Mouse (Mus musculus): Measurements from ENCODE around the gene Tmco1. TPM values are rescaled to one million over a fixed set of nuclear protein-coding genes. Genes with fewer than 3 reads are reported as not detected.

Gene Tmco1
- polyA plus RNA-seq, 1 experiment, result 43.7 TPM

DNA sequence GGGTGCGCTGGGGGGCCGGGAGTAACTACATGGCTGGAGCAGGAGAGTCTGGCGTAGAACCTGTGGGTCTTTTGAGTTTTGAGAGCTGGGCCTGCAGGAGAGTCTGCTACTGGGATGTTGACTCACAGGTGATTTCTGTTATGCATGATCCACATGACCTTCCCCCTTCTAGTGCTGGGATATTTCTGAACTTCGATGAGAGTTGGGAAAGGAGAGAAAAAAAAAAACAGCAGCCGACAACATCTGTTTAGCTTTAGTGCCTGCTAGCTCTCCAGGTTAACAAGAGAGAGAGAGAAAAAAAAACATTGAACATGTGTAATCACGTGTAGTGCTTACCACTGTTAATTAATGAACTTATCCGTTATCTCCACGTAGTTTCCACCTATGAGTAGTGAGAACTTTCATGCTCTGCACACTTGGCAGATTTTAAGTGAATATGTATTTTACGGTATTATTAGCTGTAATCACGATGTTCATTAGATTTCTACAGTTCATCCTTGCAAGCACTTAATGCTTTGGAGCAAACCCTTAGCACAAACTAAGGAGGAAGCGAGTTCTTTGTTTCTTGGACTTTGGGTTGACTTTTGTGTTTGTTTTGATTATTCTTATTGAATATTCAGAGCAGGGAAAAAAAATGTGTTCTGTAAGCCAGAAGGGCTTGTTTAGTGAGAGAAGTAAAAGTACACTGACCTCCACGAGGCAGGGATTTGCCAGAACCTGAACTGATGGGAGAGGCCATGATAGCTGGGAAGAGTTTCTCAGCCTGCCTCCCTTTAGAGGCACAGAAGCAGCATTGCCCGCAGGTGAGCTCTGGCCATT lies 42.6 kb downstream of the Tmco1 start:
- peaks cover 22% of the 10 kb centered on the region for H3K36me3 ChIP-seq (ENCODE audit: control insufficient read depth, insufficient read depth, low read length, poor library complexity, severe bottlenecking)
- peak overlapping the region; percentile 76 for H3K9ac ChIP-seq (ENCODE audit: low read depth, poor library complexity, severe bottlenecking)
- H3K27me3 ChIP-seq (ENCODE audit: control insufficient read depth, insufficient read depth, low read length, poor library complexity, severe bottlenecking), result no peaks in the 10 kb centered on the region
- no peak overlapping the region for H3K27ac ChIP-seq (ENCODE audit: insufficient read depth, low read length)
- no peaks in the 10 kb centered on the region for H3K4me1 ChIP-seq (ENCODE audit: control insufficient read depth, insufficient read depth, low read length)
- no peak for TF ChIP-seq CTCF (IDR thresholded peaks at IDR 0.05; ENCODE audit: low read depth, low read length)
- no peak for TF ChIP-seq POLR2A (IDR thresholded peaks at IDR 0.05; ENCODE audit: insufficient read depth, low read length)
- TF ChIP-seq EP300 (IDR thresholded peaks at IDR 0.05; ENCODE audit: insufficient read depth, low read depth, low read length), result no peak
- H3K4me3 ChIP-seq (ENCODE audit: low read depth, low read length), result peak overlapping the region; percentile 73
- no peaks in the 10 kb centered on the region for H3K9me3 ChIP-seq (replicated peaks; ENCODE audit: control insufficient read depth, insufficient read depth, low read length, poor library complexity, severe bottlenecking)

DNA sequence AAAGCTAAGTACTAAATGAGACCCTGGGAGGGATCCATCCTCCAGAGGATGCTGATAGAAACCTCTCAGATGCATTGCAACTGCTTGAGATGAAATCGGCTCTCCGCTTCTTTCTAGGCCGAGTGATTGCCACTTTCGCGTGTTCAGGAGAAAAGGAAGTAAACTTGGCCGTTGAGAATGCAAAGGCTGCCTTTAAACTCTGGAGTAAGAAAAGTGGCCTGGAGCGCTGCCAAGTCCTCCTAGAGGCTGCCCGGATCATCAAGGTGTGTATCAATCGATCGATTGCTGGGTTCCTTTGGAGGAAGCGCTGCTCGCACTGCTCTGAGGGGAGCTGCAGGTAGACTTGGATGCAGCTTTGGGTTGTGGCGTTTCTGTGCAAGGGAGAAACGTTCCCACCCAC lies 44.2 kb downstream of the Tmco1 start:
- Histone ChIP-seq H3K9ac (ENCODE audit: low read depth, poor library complexity, severe bottlenecking) (no peak overlapping the region), H3K27ac (ENCODE audit: insufficient read depth, low read length) (no peak overlapping the region), H3K27me3 (ENCODE audit: control insufficient read depth, insufficient read depth, low read length, poor library complexity, severe bottlenecking) (no peaks in the 10 kb centered on the region), H3K4me3 (ENCODE audit: low read depth, low read length) (no peak overlapping the region), H3K4me1 (ENCODE audit: control insufficient read depth, insufficient read depth, low read length) (no peaks in the 10 kb centered on the region), H3K36me3 (ENCODE audit: control insufficient read depth, insufficient read depth, low read length, poor library complexity, severe bottlenecking) (peaks cover 37% of the 10 kb centered on the region), H3K9me3 (replicated peaks; ENCODE audit: control insufficient read depth, insufficient read depth, low read length, poor library complexity, severe bottlenecking) (no peaks in the 10 kb centered on the region)
- TF ChIP-seq EP300 (IDR thresholded peaks at IDR 0.05; ENCODE audit: insufficient read depth, low read depth, low read length), result no peak
- TF ChIP-seq POLR2A (IDR thresholded peaks at IDR 0.05; ENCODE audit: insufficient read depth, low read length), result no peak
- TF ChIP-seq CTCF (IDR thresholded peaks at IDR 0.05; ENCODE audit: low read depth, low read length), result no peak

DNA sequence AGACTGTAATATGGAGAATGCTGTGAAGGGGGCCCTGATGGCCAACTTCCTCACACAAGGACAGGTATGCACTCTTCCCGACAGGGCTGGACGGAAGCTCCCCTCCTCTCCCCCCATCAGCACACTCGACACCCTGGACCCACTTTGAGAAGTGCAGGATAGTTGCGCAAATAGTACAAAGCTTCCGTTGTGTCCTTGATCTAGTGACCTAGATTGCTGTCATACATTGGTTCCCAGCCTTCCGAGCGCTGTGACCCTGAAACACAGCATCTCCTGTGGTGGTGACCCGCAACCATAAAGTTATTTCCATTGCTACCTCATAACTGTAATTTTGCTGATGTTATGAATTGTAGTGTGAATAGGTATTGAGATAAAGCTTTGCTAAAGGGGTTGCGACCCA lies 49.2 kb downstream of the Tmco1 start:
- H3K4me1 ChIP-seq (ENCODE audit: control insufficient read depth, insufficient read depth, low read length), result no peaks in the 10 kb centered on the region
- TF ChIP-seq EP300 (IDR thresholded peaks at IDR 0.05; ENCODE audit: insufficient read depth, low read depth, low read length) (no peak), CTCF (IDR thresholded peaks at IDR 0.05; ENCODE audit: low read depth, low read length) (no peak), POLR2A (IDR thresholded peaks at IDR 0.05; ENCODE audit: insufficient read depth, low read length) (no peak)
- H3K27me3 ChIP-seq (ENCODE audit: control insufficient read depth, insufficient read depth, low read length, poor library complexity, severe bottlenecking), result no peaks in the 10 kb centered on the region
- peaks cover 65% of the 10 kb centered on the region for H3K36me3 ChIP-seq (ENCODE audit: control insufficient read depth, insufficient read depth, low read length, poor library complexity, severe bottlenecking)
- H3K9ac ChIP-seq (ENCODE audit: low read depth, poor library complexity, severe bottlenecking), result no peak overlapping the region
- H3K9me3 ChIP-seq (replicated peaks; ENCODE audit: control insufficient read depth, insufficient read depth, low read length, poor library complexity, severe bottlenecking), result no peaks in the 10 kb centered on the region
- no peak overlapping the region for H3K27ac ChIP-seq (ENCODE audit: insufficient read depth, low read length)
- H3K4me3 ChIP-seq (ENCODE audit: low read depth, low read length), result no peak overlapping the region

DNA sequence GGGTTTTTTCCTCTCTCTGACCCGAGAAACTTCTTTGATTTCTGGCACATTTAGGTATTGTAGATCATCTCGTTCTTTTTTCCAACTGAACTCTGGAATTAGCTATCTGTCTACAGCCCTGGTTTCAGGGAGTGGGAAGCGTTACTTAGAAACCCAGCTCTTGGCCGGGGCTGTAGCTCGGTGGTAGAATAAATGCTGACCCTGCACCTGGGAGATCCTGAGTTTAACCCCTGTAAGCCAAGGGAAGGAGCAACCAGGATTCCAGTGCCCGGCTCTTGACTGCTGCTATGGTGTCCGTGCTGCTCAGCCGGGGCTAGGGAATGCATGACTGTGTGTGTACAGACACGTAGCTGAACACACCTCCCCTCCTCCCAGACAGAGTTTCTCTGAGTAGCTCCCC lies 50.6 kb downstream of the Tmco1 start:
- no peak for TF ChIP-seq POLR2A (IDR thresholded peaks at IDR 0.05; ENCODE audit: insufficient read depth, low read length)
- TF ChIP-seq EP300 (IDR thresholded peaks at IDR 0.05; ENCODE audit: insufficient read depth, low read depth, low read length), result no peak
- no peak for TF ChIP-seq CTCF (IDR thresholded peaks at IDR 0.05; ENCODE audit: low read depth, low read length)
- H3K9me3 ChIP-seq (replicated peaks; ENCODE audit: control insufficient read depth, insufficient read depth, low read length, poor library complexity, severe bottlenecking), result no peaks in the 10 kb centered on the region
- peaks cover 71% of the 10 kb centered on the region for H3K36me3 ChIP-seq (ENCODE audit: control insufficient read depth, insufficient read depth, low read length, poor library complexity, severe bottlenecking)
- H3K27ac ChIP-seq (ENCODE audit: insufficient read depth, low read length), result no peak overlapping the region
- H3K9ac ChIP-seq (ENCODE audit: low read depth, poor library complexity, severe bottlenecking), result no peak overlapping the region
- H3K27me3 ChIP-seq (ENCODE audit: control insufficient read depth, insufficient read depth, low read length, poor library complexity, severe bottlenecking), result no peaks in the 10 kb centered on the region
- H3K4me3 ChIP-seq (ENCODE audit: low read depth, low read length), result no peak overlapping the region
- no peaks in the 10 kb centered on the region for H3K4me1 ChIP-seq (ENCODE audit: control insufficient read depth, insufficient read depth, low read length)

DNA sequence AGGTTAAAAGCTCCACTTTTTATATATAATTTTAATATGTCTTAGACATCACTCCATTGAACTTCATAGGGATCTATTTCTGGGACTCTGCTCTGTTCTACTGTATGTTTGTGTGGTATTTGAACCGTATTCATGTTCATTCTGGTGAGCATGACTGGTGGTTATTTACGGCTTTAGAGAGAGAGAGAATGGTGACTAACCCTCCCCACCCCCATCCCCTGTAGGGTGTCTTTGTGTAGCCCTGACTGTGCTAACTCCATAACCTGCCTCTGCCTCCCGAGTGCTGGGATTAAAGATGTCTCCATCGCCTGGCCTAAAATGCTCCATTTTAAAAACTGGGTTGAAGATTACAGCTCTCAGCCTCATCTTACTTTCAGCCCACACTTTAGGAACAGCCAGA lies 52.1 kb downstream of the Tmco1 start:
- H3K4me1 ChIP-seq (ENCODE audit: control insufficient read depth, insufficient read depth, low read length), result no peaks in the 10 kb centered on the region
- no peak overlapping the region for H3K4me3 ChIP-seq (ENCODE audit: low read depth, low read length)
- TF ChIP-seq CTCF (IDR thresholded peaks at IDR 0.05; ENCODE audit: low read depth, low read length) (no peak), EP300 (IDR thresholded peaks at IDR 0.05; ENCODE audit: insufficient read depth, low read depth, low read length) (no peak), POLR2A (IDR thresholded peaks at IDR 0.05; ENCODE audit: insufficient read depth, low read length) (no peak)
- H3K36me3 ChIP-seq (ENCODE audit: control insufficient read depth, insufficient read depth, low read length, poor library complexity, severe bottlenecking), result peaks cover 60% of the 10 kb centered on the region
- no peak overlapping the region for H3K27ac ChIP-seq (ENCODE audit: insufficient read depth, low read length)
- H3K9ac ChIP-seq (ENCODE audit: low read depth, poor library complexity, severe bottlenecking), result no peak overlapping the region
- no peaks in the 10 kb centered on the region for H3K27me3 ChIP-seq (ENCODE audit: control insufficient read depth, insufficient read depth, low read length, poor library complexity, severe bottlenecking)
- H3K9me3 ChIP-seq (replicated peaks; ENCODE audit: control insufficient read depth, insufficient read depth, low read length, poor library complexity, severe bottlenecking), result no peaks in the 10 kb centered on the region

DNA sequence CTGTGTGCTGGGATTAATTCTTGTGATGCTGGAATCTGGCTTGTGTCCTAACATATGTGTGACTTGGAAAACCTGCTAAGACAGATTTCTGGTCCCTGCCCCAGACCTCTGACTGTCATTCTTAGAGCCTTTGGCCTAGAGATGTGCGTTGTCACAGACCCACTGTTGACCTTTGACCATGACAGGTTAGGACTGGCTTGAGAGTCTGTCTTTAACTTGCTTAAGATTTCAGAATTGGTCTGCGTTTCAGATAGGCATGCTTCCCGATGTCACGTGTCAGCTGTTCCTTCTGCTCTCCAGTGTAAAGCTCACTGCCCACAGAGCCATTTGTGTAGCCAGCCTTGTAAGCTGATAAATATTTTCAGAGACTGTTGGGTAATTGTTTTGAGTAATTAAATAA lies 54.6 kb downstream of the Tmco1 start:
- TF ChIP-seq EP300 (IDR thresholded peaks at IDR 0.05; ENCODE audit: insufficient read depth, low read depth, low read length), result no peak
- TF ChIP-seq CTCF (IDR thresholded peaks at IDR 0.05; ENCODE audit: low read depth, low read length), result no peak
- TF ChIP-seq POLR2A (IDR thresholded peaks at IDR 0.05; ENCODE audit: insufficient read depth, low read length), result no peak

More for the DNA sequence above, 54.6 kb downstream of the Tmco1 start:
- no peaks in the 10 kb centered on the region for H3K4me1 ChIP-seq (ENCODE audit: control insufficient read depth, insufficient read depth, low read length)
- H3K27ac ChIP-seq (ENCODE audit: insufficient read depth, low read length), result no peak overlapping the region
- H3K4me3 ChIP-seq (ENCODE audit: low read depth, low read length), result no peak overlapping the region
- H3K27me3 ChIP-seq (ENCODE audit: control insufficient read depth, insufficient read depth, low read length, poor library complexity, severe bottlenecking), result no peaks in the 10 kb centered on the region
- no peak overlapping the region for H3K9ac ChIP-seq (ENCODE audit: low read depth, poor library complexity, severe bottlenecking)
- no peaks in the 10 kb centered on the region for H3K9me3 ChIP-seq (replicated peaks; ENCODE audit: control insufficient read depth, insufficient read depth, low read length, poor library complexity, severe bottlenecking)
- H3K36me3 ChIP-seq (ENCODE audit: control insufficient read depth, insufficient read depth, low read length, poor library complexity, severe bottlenecking), result peaks cover 50% of the 10 kb centered on the region

All from ES-Bruce4 (cell line).